Mouse (Mus musculus) heart, postnatal 0 days (tissue): ENCODE measurements at regions not wholly inside any gene's neighbourhood (a gene's known extent, or its start where the extent isn't known, plus 50 kb on each side); places are given as distances from the start of the nearest gene placed in this dataset.

Source experiments
- ATAC-seq: fragments of 200-750 bp; cut with Nextera tagmentation; 2 replicates; pipeline ENCODE4 v1.8.0; 2017; ENCODE audit warnings: low read depth, moderate number of reproducible peaks, moderate library complexity; ENCODE audit not compliant: insufficient read depth
- DNase-seq: peaks from one replicate; pipeline ENCODE4 v3.0.0-alpha.2; 2016; ENCODE audit warnings: low spot score
- H3K27ac ChIP-seq: fragments of 300-500 bp; sonication (generic); 2 replicates; pipeline ENCODE4 v1.5.1; 2014; ENCODE audit warnings: low read depth, mild to moderate bottlenecking
- H3K27me3 ChIP-seq: fragments of 300-500 bp; sonication (generic); 2 replicates; pipeline ENCODE4 v1.6.1; 2014; ENCODE audit warnings: low read length, mixed read lengths; ENCODE audit not compliant: control insufficient read depth, insufficient read depth
- H3K36me3 ChIP-seq: fragments of 300-500 bp; sonication (generic); replicated peaks from 2 replicates; pipeline ENCODE4 v1.6.1; 2014; ENCODE audit warnings: low read length, mixed read lengths; ENCODE audit not compliant: control insufficient read depth, insufficient read depth
- H3K4me1 ChIP-seq: fragments of 300-500 bp; sonication (generic); 2 replicates; pipeline ENCODE4 v1.6.1; 2014; ENCODE audit warnings: antibody characterized with exemption; ENCODE audit not compliant: control insufficient read depth, insufficient read depth
- H3K4me2 ChIP-seq: fragments of 300-500 bp; sonication (generic); 2 replicates; pipeline ENCODE4 v1.6.1; 2014; ENCODE audit warnings: low read depth, mild to moderate bottlenecking, low read length, moderate library complexity
- H3K4me3 ChIP-seq: fragments of 300-500 bp; sonication (generic); 2 replicates; pipeline ENCODE4 v1.5.1; 2014; ENCODE audit warnings: low read depth, low read length
- H3K9ac ChIP-seq: fragments of 300-500 bp; sonication (generic); replicated peaks from 2 replicates; pipeline ENCODE4 v1.6.1; 2014; ENCODE audit warnings: low read depth, low read length, mixed read lengths
- H3K9me3 ChIP-seq: fragments of 300-500 bp; sonication (generic); replicated peaks from 2 replicates; pipeline ENCODE4 v1.6.1; 2016; ENCODE audit warnings: low read length; ENCODE audit not compliant: control insufficient read depth
- CTCF ChIP-seq: IDR thresholded peaks from 2 replicates; pipeline ENCODE4 v1.5.1; 2016; ENCODE audit warnings: antibody characterized with exemption, control low read depth, low read depth
- EP300 ChIP-seq: IDR thresholded peaks from 2 replicates; pipeline ENCODE4 v1.6.1; 2016; ENCODE audit warnings: antibody characterized with exemption, low read depth
- WGBS: fragments of 180-500 bp; shearing (Covaris S2); extraction: QIAGEN DNeasy Blood & Tissue Kit; methylation state at CpG from one replicate; pipeline ENCODE4 v1.1.7; 2014; 5-methylcytosine and 5-hydroxymethylcytosine counted together

- under 1% methylated on average over 48 of the region's 121 CpGs for WGBS
- H3K36me3 ChIP-seq, result no peaks in the 10 kb centered on the region
- TF ChIP-seq CTCF (no peak), EP300 (no peak)
- H3K4me2 ChIP-seq, result peak overlapping the region; percentile 66
- DNase-seq, result peak; percentile 39
- H3K9me3 ChIP-seq, result no peaks in the 10 kb centered on the region
- H3K27me3 ChIP-seq, result no peaks in the 10 kb centered on the region
- H3K27ac ChIP-seq, result peak overlapping the region; percentile 99
- H3K4me1 ChIP-seq, result no peaks in the 10 kb centered on the region
- peak; percentile 37 for ATAC-seq
- peak overlapping the region; percentile 99 for H3K4me3 ChIP-seq
- H3K9ac ChIP-seq, result peak overlapping the region; percentile 100
Observed at GRCm38 (mm10) chr15:68362081-68363057, 1861.7 kb upstream of the Lrrc6 start.

- H3K4me1 ChIP-seq, result no peaks in the 10 kb centered on the region
- H3K9ac ChIP-seq, result peak overlapping the region; percentile 100
- no peaks in the 10 kb centered on the region for H3K27me3 ChIP-seq
- ATAC-seq (no peak), DNase-seq (peak; percentile 56)
- TF ChIP-seq EP300 (no peak), CTCF (no peak)
- H3K9me3 ChIP-seq, result no peaks in the 10 kb centered on the region
- H3K27ac ChIP-seq, result peak overlapping the region; percentile 99
- WGBS, result 13% methylated on average over 6 of the region's 6 CpGs
- peak overlapping the region; percentile 66 for H3K4me2 ChIP-seq
- peak overlapping the region; percentile 99 for H3K4me3 ChIP-seq
- H3K36me3 ChIP-seq, result no peaks in the 10 kb centered on the region
Observed at GRCm38 (mm10) chr15:68360956-68361908, 1860.5 kb upstream of the Lrrc6 start.

- peaks cover 6% of the 10 kb centered on the region; the same call in 1 of the 2 replicates for H3K4me1 ChIP-seq
Observed at GRCm38 (mm10) chr15:68359496-68359895, 1858.8 kb upstream of the Lrrc6 start.

GRCm38 (mm10) chr15:68355957-68356356 is 1855.2 kb upstream of the Lrrc6 start:
- Histone ChIP-seq H3K4me1 (peaks cover 12% of the 10 kb centered on the region; the same call in 1 of the 2 replicates), H3K36me3 (0 out of 2 replicates have a peak, but pooled peaks cover 3% of the 10 kb centered on the region)
- no peak for ATAC-seq

More at GRCm38 (mm10) chr15:68359496-68359895, 1858.8 kb upstream of the Lrrc6 start:
- H3K9ac ChIP-seq, result no peak overlapping the region
- peak overlapping the region; percentile 99 for H3K4me3 ChIP-seq
- peak overlapping the region; percentile 99 for H3K27ac ChIP-seq
- WGBS, result 23% methylated on average over 3 of the region's 3 CpGs
- H3K36me3 ChIP-seq, result no peaks in the 10 kb centered on the region
- peak overlapping the region; percentile 66 for H3K4me2 ChIP-seq
- no peak for TF ChIP-seq CTCF
- no peak for TF ChIP-seq EP300
- ATAC-seq, result no peak
- H3K27me3 ChIP-seq, result no peaks in the 10 kb centered on the region
- no peaks in the 10 kb centered on the region for H3K9me3 ChIP-seq
- DNase-seq, result peak; percentile 72

GRCm38 (mm10) chr15:68344652-68345051 is 1843.9 kb upstream of the Lrrc6 start:
- 90% methylated on average over 3 of the region's 3 CpGs for WGBS

More at GRCm38 (mm10) chr15:68355957-68356356, 1855.2 kb upstream of the Lrrc6 start:
- Histone ChIP-seq H3K4me3 (no peak overlapping the region), H3K27me3 (no peaks in the 10 kb centered on the region), H3K9ac (no peak overlapping the region), H3K27ac (no peak overlapping the region), H3K9me3 (no peaks in the 10 kb centered on the region), H3K4me2 (no peak overlapping the region)
- DNase-seq, result no peak
- WGBS, result 51% methylated on average over 1 of the region's 1 CpGs
- no peak for TF ChIP-seq EP300
- no peak for TF ChIP-seq CTCF

More at GRCm38 (mm10) chr15:68344652-68345051, 1843.9 kb upstream of the Lrrc6 start:
- peaks cover 25% of the 10 kb centered on the region for H3K4me1 ChIP-seq
- H3K9ac ChIP-seq, result no peak overlapping the region
- H3K27ac ChIP-seq, result no peak overlapping the region
- DNase-seq (no peak), ATAC-seq (no peak)
- H3K27me3 ChIP-seq, result no peaks in the 10 kb centered on the region
- no peaks in the 10 kb centered on the region for H3K9me3 ChIP-seq
- H3K36me3 ChIP-seq, result peaks cover 11% of the 10 kb centered on the region
- no peak overlapping the region for H3K4me3 ChIP-seq
- no peak for TF ChIP-seq CTCF
- no peak for TF ChIP-seq EP300
- H3K4me2 ChIP-seq, result no peak overlapping the region
